Mouse (Mus musculus) cerebellum, adult (tissue): Measurements from ENCODE around the gene Nmi.
"Not testable (repeated sequence)": the region's sequence is repeated elsewhere in the genome, so short reads cannot be mapped to it uniquely, and the experiment has no call there.

Experiments
- ATAC-seq: cut with Nextera tagmentation; 2 replicates; pipeline ENCODE4 v1.9.2; 2017; ENCODE audit warnings: mild to moderate bottlenecking, moderate library complexity, mixed read lengths; ENCODE audit not compliant: insufficient number of reproducible peaks, low FRiP score, low TSS enrichment

Nmi gene

GRCm38 (mm10) chr2:51973410-51973968, at the start of gene Nmi:
Nmi (minus strand) TSS chr2:51973494.
- peak; percentile 77; the same call in 1 of the 2 replicates for ATAC-seq

GRCm38 (mm10) chr2:52016361-52016760, 43.1 kb upstream of the Nmi start:
- no peak for ATAC-seq

GRCm38 (mm10) chr2:52013306-52013820, 40.1 kb upstream of the Nmi start:
- ATAC-seq: peak; percentile 99

- ATAC-seq: not testable (repeated sequence)
Measured at GRCm38 (mm10) chr2:52011820-52012219, 38.5 kb upstream of the Nmi start.

GRCm38 (mm10) chr2:52006380-52006779, 33.1 kb upstream of the Nmi start:
- ATAC-seq: no peak

- ATAC-seq: not testable (repeated sequence)
Measured at GRCm38 (mm10) chr2:52002299-52002698, 29.0 kb upstream of the Nmi start.

- ATAC-seq: no peak
Measured at GRCm38 (mm10) chr2:52001521-52001920, 28.2 kb upstream of the Nmi start.

- no peak for ATAC-seq
Measured at GRCm38 (mm10) chr2:51999996-52000395, 26.7 kb upstream of the Nmi start.

GRCm38 (mm10) chr2:51991447-51991846, 18.2 kb upstream of the Nmi start:
- no peak for ATAC-seq

GRCm38 (mm10) chr2:51989559-51989958, 16.3 kb upstream of the Nmi start:
- ATAC-seq: no peak

- ATAC-seq: no peak
Measured at GRCm38 (mm10) chr2:51986695-51987094, 13.4 kb upstream of the Nmi start.

GRCm38 (mm10) chr2:51986157-51986556, 12.9 kb upstream of the Nmi start:
- no peak for ATAC-seq

GRCm38 (mm10) chr2:51985241-51985640, 11.9 kb upstream of the Nmi start:
- no peak for ATAC-seq

- no peak for ATAC-seq
Measured at GRCm38 (mm10) chr2:51982288-51982687, 9.0 kb upstream of the Nmi start.

- ATAC-seq: no peak
Measured at GRCm38 (mm10) chr2:51981630-51982029, 8.3 kb upstream of the Nmi start.

GRCm38 (mm10) chr2:51972641-51973409, 469 bp downstream of the Nmi start:
- ATAC-seq: peak; percentile 76

- ATAC-seq: peak; percentile 59; the same call in 1 of the 2 replicates
Measured at GRCm38 (mm10) chr2:51972142-51972541, 1.2 kb downstream of the Nmi start.

- ATAC-seq: no peak
Measured at GRCm38 (mm10) chr2:51970897-51971296, 2.4 kb downstream of the Nmi start.

- no peak for ATAC-seq
Measured at GRCm38 (mm10) chr2:51967288-51967687, 6.0 kb downstream of the Nmi start.

GRCm38 (mm10) chr2:51953648-51954204, 19.6 kb downstream of the Nmi start:
- ATAC-seq: no peak

- ATAC-seq: no peak
Measured at GRCm38 (mm10) chr2:51950876-51951275, 22.4 kb downstream of the Nmi start.
